Mouse (Mus musculus) MEL (cell line): ENCODE results near the gene Prr5.

ENCODE experiments used
- CTCF ChIP-seq, 3 experiments: IDR thresholded peaks in 2 of 3; conservative IDR thresholded peaks in 1 of 3; 2 replicates each; pipeline ENCODE4 v1.5.1; 2011 to 2012; ENCODE audit warnings: low read length in 3 of 3, low read depth in 2 of 3, mild to moderate bottlenecking in 2 of 3, improper control_type of control experiment in 1 of 3, inconsistent platforms in 1 of 3, mixed read lengths in 1 of 3, moderate library complexity in 1 of 3; ENCODE audit not compliant: control insufficient read depth in 1 of 3, insufficient read depth in 1 of 3, poor library complexity in 1 of 3, severe bottlenecking in 1 of 3
- E2F4 ChIP-seq: IDR thresholded peaks from 2 replicates; pipeline ENCODE4 v1.6.1; 2011; ENCODE audit warnings: low read depth, low read length, improper control_type of control experiment, borderline replicate concordance
- ETS1 ChIP-seq: IDR thresholded peaks from 2 replicates; pipeline ENCODE4 v1.6.1; 2012; ENCODE audit warnings: low read depth, mild to moderate bottlenecking, inconsistent platforms, low read length, improper control_type of control experiment, moderate library complexity
- JUND ChIP-seq: IDR thresholded peaks from 2 replicates; pipeline ENCODE4 v1.6.1; 2011; ENCODE audit warnings: low read depth, mild to moderate bottlenecking, improper control_type of control experiment, low read length
- POLR2A ChIP-seq, 2 experiments: IDR thresholded peaks; 2 replicates each; pipeline ENCODE4 v1.6.1; 2011 to 2012; ENCODE audit warnings: low read length in 2 of 2, mild to moderate bottlenecking in 2 of 2, control low read depth in 1 of 2, improper control_type of control experiment in 1 of 2, low read depth in 1 of 2, moderate library complexity in 1 of 2; ENCODE audit not compliant: control insufficient read depth in 1 of 2, insufficient read depth in 1 of 2, poor library complexity in 1 of 2
- RAD21 ChIP-seq: IDR thresholded peaks from 2 replicates; pipeline ENCODE4 v1.6.1; 2011; ENCODE audit warnings: mild to moderate bottlenecking, low read depth, low read length, improper control_type of control experiment
- TAL1 ChIP-seq: IDR thresholded peaks from 2 replicates; pipeline ENCODE4 v1.6.1; 2012; ENCODE audit warnings: mild to moderate bottlenecking, inconsistent platforms, low read length, moderate library complexity, mixed read lengths

DNA sequence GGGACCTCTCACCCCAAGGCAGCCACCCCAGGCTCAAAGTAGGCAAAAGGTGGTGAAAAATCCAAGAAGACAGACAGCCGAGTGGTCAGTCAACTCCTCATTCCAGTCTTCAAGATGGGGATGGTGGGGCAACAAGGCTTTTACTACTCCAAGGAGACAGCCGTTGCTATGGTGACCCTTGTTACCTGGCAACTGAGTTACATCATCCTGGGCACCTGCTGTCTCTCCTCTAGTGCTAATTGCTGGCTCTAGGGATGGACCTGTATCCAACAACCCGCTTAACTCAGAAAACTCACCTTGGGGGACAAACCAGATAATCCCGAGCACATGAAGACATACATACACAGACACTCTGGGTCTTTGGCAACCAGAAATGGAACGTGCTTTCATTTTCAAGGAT lies 42.1 kb upstream of the Prr5 start:
- TF ChIP-seq CTCF (IDR thresholded peaks at IDR 0.05 in 2 of 3, conservative IDR thresholded peaks at IDR 0.05 in 1 of 3; ENCODE audit: control insufficient read depth in 1 of 3, insufficient read depth in 1 of 3, low read depth in 2 of 3, low read length in 3 of 3, poor library complexity in 1 of 3, severe bottlenecking in 1 of 3) (no peak), E2F4 (no peak), POLR2A (IDR thresholded peaks at IDR 0.05; ENCODE audit: control insufficient read depth in 1 of 2, insufficient read depth in 1 of 2, low read depth in 1 of 2, low read length in 2 of 2, poor library complexity in 1 of 2) (no peak), TAL1 (no peak), RAD21 (no peak), JUND (no peak), ETS1 (no peak)
